Mouse (Mus musculus) midbrain, embryonic 16.5 days (tissue): ENCODE data around the gene Fam131b. TPM values are rescaled to one million over a fixed set of nuclear protein-coding genes. Genes with fewer than 3 reads are reported as not detected.

Experiments used
- ATAC-seq: fragments of 200-750 bp; cut with Nextera tagmentation; 2 replicates; pipeline ENCODE4 v1.8.0; 2017; ENCODE audit warnings: moderate TSS enrichment
- H3K27ac ChIP-seq: fragments of 300-500 bp; sonication (generic); 2 replicates; pipeline ENCODE4 v1.5.1; 2014; ENCODE audit warnings: mild to moderate bottlenecking, low read length, mixed read lengths
- H3K27me3 ChIP-seq: fragments of 300-500 bp; sonication (generic); 2 replicates; pipeline ENCODE4 v1.6.1; 2014; ENCODE audit warnings: low read depth, low read length, mixed read lengths; ENCODE audit not compliant: control insufficient read depth, insufficient read depth
- H3K36me3 ChIP-seq: fragments of 300-500 bp; sonication (generic); 2 replicates; pipeline ENCODE4 v1.6.1; 2014; ENCODE audit warnings: mild to moderate bottlenecking, low read length, moderate library complexity, mixed read lengths; ENCODE audit not compliant: control insufficient read depth, insufficient read depth
- H3K4me1 ChIP-seq: fragments of 300-500 bp; sonication (generic); 2 replicates; pipeline ENCODE4 v1.6.1; 2014; ENCODE audit warnings: mild to moderate bottlenecking, low read length, mixed read lengths; ENCODE audit not compliant: control insufficient read depth, insufficient read depth
- H3K4me2 ChIP-seq: fragments of 300-500 bp; sonication (generic); 2 replicates; pipeline ENCODE4 v1.6.1; 2014; ENCODE audit warnings: mild to moderate bottlenecking, low read length, mixed read lengths
- H3K4me3 ChIP-seq: fragments of 300-500 bp; sonication (generic); 2 replicates; pipeline ENCODE4 v1.5.1; 2014; ENCODE audit warnings: low read depth, mild to moderate bottlenecking, low read length, moderate library complexity, mixed read lengths
- H3K9ac ChIP-seq: fragments of 300-500 bp; sonication (generic); 2 replicates; pipeline ENCODE4 v1.6.1; 2014; ENCODE audit warnings: low read depth, low read length, mixed read lengths
- H3K9me3 ChIP-seq: fragments of 300-500 bp; sonication (generic); replicated peaks from 2 replicates; pipeline ENCODE4 v1.6.1; 2014; ENCODE audit warnings: mild to moderate bottlenecking, low read length, mixed read lengths; ENCODE audit not compliant: control insufficient read depth, poor library complexity, severe bottlenecking
- WGBS: fragments of 180-500 bp; shearing (Covaris S2); extraction: QIAGEN DNeasy Blood & Tissue Kit; methylation state at CpG from one replicate; pipeline ENCODE4 v1.1.7; 2014; 5-methylcytosine and 5-hydroxymethylcytosine counted together
- polyA plus RNA-seq: library from polyadenylated mRNA; unstranded; fragments of >200 nt; fragmentation: Nextera tagmentation; extraction: Ambion mirVana; gene quantifications from 2 replicates; pipeline ENCODE4 v1.2.1, GENCODE M21; 2015

The Fam131b gene
- polyA plus RNA-seq = 7.8 and 8.4 TPM in 2 replicates

DNA sequence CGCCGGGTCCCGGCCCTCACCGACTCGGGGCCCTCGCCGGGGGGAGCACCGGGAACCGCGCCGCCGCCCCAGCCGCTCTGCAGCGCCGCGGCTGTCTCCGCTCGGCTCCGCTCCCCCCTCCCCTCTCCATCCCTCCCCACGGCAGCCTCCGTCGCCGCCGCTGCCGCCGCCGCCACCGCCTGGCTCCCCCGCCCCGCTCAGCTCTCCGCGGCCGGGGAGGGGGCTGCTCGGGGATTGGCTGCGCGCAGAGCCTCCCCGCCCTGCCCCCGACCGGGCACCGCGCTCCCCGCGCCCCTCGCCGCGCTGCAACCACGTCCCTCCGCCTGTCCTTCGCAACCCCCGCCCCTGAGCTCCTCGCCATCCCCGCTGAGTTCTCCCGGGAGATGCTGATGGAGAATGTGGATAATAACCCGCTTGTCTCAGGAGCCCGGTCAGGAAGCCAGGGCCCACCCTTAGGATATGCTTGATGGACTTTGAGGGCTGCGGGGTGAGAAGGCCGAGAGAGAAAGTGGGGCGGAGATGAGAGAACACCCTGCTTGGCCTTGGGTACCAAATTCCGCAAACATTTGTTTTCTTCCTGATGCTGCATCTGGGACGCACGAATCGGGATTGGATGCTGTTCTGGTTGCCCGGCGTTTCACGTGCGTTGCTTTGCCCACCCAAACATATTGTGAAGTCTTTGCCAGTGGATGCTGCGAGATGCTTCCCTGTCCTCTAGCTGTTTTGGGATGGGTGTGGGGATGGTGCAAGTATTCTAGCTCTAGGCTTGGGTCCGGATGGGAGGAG, at the start of gene Fam131b:
Fam131b (minus strand) TSS at position 162 of the 786 bp plus-strand sequence.
- no peaks in the 10 kb centered on the region for H3K9me3 ChIP-seq
- WGBS = under 1% methylated on average over 39 of the region's 68 CpGs
- H3K4me2 ChIP-seq = peak within 1 kb of the TSS; percentile 73
- H3K36me3 ChIP-seq = no peaks in the 10 kb centered on the region
- H3K27me3 ChIP-seq = no peaks in the 10 kb centered on the region
- H3K4me1 ChIP-seq = peaks cover 15% of the 10 kb centered on the region
- peak within 1 kb of the TSS; percentile 73 for H3K4me3 ChIP-seq
- H3K9ac ChIP-seq = peak within 1 kb of the TSS; percentile 94
- peak; percentile 92 for ATAC-seq
- peak within 1 kb of the TSS; percentile 90 for H3K27ac ChIP-seq

DNA sequence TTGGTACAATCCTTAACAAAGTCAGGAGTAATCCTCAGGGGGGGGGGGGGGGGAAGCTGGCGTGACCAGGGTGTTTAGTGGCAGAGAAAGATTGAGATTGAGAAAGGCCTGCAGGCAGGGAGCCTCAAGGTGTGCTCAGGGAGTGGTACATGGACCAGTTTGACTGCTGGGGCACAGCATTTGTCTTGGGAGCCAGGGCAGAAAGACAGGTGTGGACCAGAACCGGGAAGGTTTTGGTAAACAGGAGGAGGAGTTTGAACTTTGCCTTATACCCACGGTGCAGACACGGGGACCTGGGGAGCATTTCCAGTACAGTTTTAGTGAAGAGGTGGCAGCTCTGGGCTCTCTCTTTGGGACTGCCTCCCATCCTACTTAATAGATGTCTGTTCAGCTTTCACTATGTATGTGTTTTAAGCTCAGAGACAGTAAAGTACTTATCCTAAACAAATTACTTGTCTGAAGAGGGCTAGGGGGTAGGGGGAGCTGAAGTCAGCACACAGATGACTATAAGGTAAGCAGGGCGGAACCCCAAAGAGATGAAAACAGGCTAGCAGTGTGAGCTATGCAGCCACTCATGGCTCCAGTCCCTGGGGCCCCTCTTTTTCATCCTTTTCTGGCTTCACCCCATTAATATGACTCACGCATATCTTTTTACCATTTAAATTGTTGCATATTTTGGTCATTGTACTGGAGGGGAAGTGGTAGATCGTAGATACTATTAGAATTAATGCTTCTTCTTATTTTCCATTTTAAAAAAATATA, 49.4 kb upstream of the Fam131b start:
- Histone ChIP-seq H3K4me1 (peaks cover 10% of the 10 kb centered on the region), H3K27ac (no peak overlapping the region), H3K4me3 (peak overlapping the region; percentile 42), H3K4me2 (peak overlapping the region; percentile 70), H3K27me3 (peaks cover 5% of the 10 kb centered on the region), H3K9me3 (no peaks in the 10 kb centered on the region), H3K36me3 (no peaks in the 10 kb centered on the region), H3K9ac (0 out of 2 replicates have a peak overlapping the region, but pooled peaks have one; percentile 39)
- peak; percentile 21; the same call in 1 of the 2 replicates for ATAC-seq
- 42% methylated on average over 7 of the region's 7 CpGs for WGBS

DNA sequence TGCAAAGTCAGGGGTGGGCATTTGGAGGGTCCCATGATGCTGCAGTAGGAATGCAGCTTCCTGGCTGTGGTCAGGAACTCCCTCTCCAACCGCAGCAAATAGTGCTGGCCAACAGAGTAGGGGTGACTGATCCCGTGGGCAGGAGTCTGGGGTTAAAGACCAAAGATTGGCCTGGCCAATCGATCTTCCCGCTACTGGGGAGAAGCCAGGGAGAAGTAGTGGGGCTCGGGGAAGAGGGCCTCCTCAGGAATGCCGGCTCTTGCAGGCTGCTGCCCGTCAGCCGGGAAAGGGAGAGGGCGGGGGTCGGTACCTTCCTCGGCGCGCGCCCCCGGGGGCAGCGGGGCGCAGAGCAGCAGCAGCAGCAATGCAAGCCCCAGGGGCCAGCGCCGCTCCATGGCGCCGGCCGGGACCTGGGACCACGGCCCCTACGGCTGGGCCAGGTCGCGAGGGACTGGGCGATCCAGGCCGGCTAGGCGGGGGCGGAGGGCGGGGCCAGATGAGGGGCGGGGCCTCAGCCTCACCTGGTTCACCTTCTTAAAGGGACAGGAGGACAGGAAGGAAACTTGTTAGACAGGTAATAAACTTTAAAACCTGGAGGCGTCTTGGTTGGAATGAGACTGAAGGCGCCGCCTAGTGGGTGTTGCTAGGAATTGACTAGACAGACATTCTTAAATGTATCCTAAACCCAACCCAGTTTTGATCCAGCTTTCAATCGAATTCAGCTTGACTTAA, 48.5 kb upstream of the Fam131b start, which contains the start of gene Epha1:
Epha1 (minus strand) TSS at position 453 of the 732 bp plus-strand sequence.
- peak; percentile 75 for ATAC-seq
- Histone ChIP-seq H3K9me3 (no peaks in the 10 kb centered on the region), H3K4me3 (peak within 1 kb of the TSS; percentile 42), H3K27ac (no peak within 1 kb of the TSS), H3K4me1 (peaks cover 10% of the 10 kb centered on the region), H3K4me2 (peak within 1 kb of the TSS; percentile 70), H3K36me3 (no peaks in the 10 kb centered on the region), H3K9ac (peak within 1 kb of the TSS; percentile 47; the same call in 1 of the 2 replicates), H3K27me3 (peaks cover 5% of the 10 kb centered on the region)
- 1% methylated on average over 33 of the region's 36 CpGs for WGBS

DNA sequence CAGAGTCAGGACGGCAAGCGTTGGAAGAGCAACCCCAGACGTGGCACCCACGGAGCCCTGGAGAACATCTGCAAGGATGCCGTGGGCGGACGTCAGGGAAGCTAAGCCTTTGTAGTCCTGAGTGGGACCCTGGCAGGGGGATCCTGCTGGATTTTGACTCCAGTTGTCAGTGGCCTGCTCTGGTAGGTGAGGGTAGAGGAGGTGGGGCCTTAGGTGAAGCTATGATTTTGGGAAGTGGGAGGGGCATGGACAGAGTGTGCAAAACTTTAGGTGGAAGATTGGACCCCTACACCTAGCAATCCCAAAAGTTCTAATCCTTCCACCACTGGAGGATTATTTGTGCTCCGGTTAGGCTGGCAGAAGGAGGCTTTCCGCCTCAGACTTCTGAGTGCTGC, 48.0 kb upstream of the Fam131b start:
- Histone ChIP-seq H3K9ac (no peak overlapping the region), H3K27me3 (peaks cover 5% of the 10 kb centered on the region), H3K9me3 (no peaks in the 10 kb centered on the region), H3K4me1 (peaks cover 10% of the 10 kb centered on the region), H3K4me2 (no peak overlapping the region), H3K36me3 (no peaks in the 10 kb centered on the region), H3K27ac (no peak overlapping the region), H3K4me3 (no peak overlapping the region)
- peak; percentile 22 for ATAC-seq
- 17% methylated on average over 9 of the region's 9 CpGs for WGBS

DNA sequence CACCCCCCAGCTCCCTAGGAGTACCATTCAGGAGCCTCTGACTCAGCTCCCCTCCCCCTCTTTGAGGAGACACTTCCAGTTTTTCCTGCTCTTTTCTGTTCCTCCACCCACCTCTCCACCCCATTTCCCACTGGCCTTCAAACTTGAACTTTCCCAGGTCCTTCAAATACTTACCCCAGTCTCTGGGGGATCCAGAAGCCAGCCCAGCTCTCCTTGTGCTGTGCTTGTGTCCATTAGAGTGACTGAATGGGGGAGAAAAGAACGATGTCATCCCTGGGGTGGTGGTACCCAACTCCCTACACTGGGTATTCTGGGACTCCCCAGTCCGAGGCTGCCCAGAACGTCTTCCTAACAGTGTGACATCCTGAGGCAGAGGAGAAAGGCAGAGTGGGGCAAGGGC, 47.6 kb upstream of the Fam131b start:
- H3K27ac ChIP-seq = no peak overlapping the region
- H3K36me3 ChIP-seq = no peaks in the 10 kb centered on the region
- H3K27me3 ChIP-seq = peaks cover 5% of the 10 kb centered on the region
- ATAC-seq = no peak
- H3K4me3 ChIP-seq = no peak overlapping the region
- 15% methylated on average over 3 of the region's 3 CpGs for WGBS
- peaks cover 10% of the 10 kb centered on the region for H3K4me1 ChIP-seq
- no peak overlapping the region for H3K9ac ChIP-seq
- H3K9me3 ChIP-seq = no peaks in the 10 kb centered on the region
- no peak overlapping the region for H3K4me2 ChIP-seq

DNA sequence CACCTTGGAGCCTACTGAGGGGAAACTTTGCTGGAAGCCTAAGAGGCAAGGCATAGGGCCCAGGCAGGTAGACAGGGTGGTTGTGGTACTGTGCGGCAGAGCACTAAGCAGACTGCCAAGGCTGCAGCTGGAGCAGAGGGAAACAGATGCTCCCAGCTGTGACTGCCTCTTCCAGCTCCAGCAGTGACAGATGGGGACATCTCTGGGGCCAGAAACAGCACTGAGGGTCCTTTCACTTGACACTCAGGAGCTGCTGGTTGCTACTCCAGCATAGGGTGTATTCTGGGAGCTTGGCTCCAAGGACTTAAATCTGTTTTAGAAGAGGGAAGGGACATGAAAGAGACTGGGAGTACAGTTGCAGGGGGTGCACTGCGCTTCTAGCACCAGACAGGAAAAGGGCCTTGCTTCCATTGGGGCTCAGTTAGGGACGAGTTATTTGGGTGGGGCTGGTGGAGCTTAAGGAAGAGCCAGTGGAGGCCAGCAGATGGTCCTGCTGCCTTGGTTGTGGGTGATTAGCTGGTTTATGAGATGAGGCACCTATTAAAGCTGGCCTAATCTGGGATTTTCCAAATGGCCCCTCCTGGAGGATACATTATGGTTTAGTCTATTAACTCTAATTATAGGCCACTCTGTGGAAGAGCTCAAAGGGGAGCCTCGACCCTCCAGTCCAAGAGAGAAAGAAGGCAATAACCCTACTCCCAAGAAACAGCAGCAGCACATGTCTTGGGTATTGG, 46.4 kb upstream of the Fam131b start:
- no peak for ATAC-seq
- 46% methylated on average over 4 of the region's 4 CpGs for WGBS
- Histone ChIP-seq H3K9me3 (no peaks in the 10 kb centered on the region), H3K4me3 (no peak overlapping the region), H3K27ac (no peak overlapping the region), H3K4me1 (peaks cover 10% of the 10 kb centered on the region), H3K9ac (no peak overlapping the region), H3K4me2 (no peak overlapping the region), H3K27me3 (peaks cover 5% of the 10 kb centered on the region), H3K36me3 (no peaks in the 10 kb centered on the region)

DNA sequence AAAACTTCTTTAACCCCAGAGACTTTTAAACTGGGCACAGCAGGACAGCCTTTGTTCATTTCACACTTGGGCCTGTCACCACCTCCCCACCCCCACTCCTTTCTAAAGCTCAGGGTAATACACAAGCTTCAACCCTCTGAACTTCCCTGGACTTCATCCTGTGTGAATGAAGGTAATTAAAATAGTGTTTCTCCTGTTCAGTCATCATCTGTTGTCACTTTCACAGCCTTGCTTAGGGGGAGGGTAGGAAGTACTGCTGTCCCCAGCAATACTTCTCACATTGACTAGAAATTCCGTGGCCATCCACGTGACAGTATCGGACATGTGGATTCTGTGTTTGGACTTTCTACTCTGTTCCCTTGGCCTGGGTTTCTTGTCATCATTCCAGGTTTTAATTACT, 45.4 kb upstream of the Fam131b start:
- H3K9ac ChIP-seq = no peak overlapping the region
- no peaks in the 10 kb centered on the region for H3K36me3 ChIP-seq
- no peaks in the 10 kb centered on the region for H3K9me3 ChIP-seq
- H3K27me3 ChIP-seq = peaks cover 4% of the 10 kb centered on the region
- peaks cover 10% of the 10 kb centered on the region for H3K4me1 ChIP-seq
- no peak overlapping the region for H3K4me2 ChIP-seq
- 2% methylated on average over 3 of the region's 3 CpGs for WGBS
- no peak overlapping the region for H3K4me3 ChIP-seq
- no peak for ATAC-seq
- no peak overlapping the region for H3K27ac ChIP-seq

DNA sequence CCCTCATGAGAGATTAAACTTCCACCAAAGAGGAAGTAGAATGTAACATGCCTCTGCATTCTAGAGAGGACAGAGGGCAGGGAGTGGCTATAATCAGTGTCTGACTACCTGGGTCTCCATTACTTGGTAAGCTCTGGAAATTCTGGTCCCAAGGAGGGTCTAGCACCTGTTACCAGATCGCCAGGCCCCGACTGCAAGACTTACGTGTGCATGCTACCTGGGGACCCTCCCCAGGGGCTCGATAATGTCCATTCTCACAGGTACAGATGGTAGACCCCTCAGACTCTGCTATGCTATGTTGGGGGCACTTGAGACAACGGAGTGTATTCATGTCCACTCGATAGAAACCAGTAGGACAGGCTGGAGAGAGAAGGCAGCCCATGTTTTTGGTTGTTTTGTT, 40.8 kb upstream of the Fam131b start:
- Histone ChIP-seq H3K4me2 (no peak overlapping the region), H3K36me3 (no peaks in the 10 kb centered on the region), H3K4me3 (no peak overlapping the region), H3K27me3 (no peaks in the 10 kb centered on the region), H3K9ac (no peak overlapping the region), H3K27ac (no peak overlapping the region), H3K4me1 (no peaks in the 10 kb centered on the region), H3K9me3 (no peaks in the 10 kb centered on the region)
- no peak for ATAC-seq
- 94% methylated on average over 6 of the region's 6 CpGs for WGBS
